Mouse (Mus musculus) spleen, postnatal 14 days (tissue): Measurements from ENCODE around the gene Nup107.

Experiments
- DNase-seq, 2 experiments: peaks; one replicate each; pipeline ENCODE4 v3.0.0; 2021 to 2022; ENCODE audit warnings: low spot score in 2 of 2

Nup107 gene

GRCm38 (mm10) chr10:117792141-117793091, at the start of gene Nup107:
Gene Nup107, minus strand, starts transcription at chr10:117792705.
- peak; percentile 100 for DNase-seq

DNA sequence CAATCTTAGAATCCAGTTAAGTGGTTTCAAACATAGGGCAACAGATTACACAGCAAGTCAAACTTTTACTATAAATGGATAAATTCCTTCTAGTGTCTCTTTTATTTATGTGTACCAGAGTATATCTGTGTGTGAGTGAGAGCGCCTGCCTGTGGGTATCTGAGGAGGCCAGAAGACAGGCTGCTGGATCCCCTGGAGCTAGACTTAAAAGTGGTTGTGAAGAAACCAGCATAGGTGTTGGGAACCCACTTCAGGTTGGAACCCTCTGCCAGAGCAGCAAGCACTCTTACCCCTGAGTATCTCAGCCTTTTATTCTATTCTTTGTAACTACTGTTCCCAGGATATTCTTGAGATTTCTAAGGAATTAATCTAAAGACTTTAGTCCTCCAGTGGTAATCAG, 49.3 kb upstream of the Nup107 start:
- no peak for DNase-seq

DNA sequence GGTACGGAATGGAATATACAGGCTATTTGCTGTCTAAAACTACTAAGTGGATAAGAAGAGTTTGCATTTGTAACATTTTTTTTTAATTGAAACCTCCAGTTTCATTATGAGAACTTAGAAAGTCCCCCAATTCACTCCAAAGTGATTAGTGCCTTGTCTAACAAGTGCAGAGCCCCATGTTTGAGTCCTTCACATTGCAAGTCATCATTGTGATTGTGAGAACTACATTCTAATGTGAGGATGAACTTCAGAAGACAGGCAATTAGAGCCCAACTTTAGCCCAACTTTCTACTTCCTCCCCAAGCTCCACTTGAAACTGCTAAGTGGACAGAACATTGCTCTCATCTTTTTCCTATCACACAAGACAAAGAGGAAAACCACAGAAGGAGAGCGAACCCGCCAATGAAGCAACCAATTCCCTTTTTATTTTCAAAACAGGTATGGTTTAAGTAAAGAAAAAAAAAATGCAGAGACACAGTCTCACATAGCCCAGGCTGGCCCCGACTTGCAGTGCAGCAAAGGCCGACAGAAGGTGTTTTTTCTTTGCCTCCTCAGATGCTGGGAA, 48.0 kb upstream of the Nup107 start:
- no peak for DNase-seq

DNA sequence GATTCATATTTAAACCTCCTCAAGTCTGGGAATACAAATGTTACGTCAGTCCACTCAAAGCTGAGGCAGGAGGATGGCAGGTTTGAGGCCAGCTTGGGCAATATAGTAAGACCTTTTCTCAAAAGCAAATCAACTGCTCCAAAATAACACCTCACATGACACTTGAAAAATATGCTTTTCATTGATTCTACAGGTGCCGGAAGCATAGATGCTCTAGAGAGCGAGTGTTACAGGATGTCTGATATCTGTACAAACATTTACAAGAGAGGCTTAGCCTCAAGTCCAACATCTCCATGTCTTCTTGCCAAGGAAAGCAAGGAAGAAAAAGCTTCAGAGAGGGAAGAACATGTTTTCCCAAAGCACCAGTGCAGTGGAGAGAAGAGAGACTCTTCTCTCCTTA, 47.2 kb upstream of the Nup107 start:
- DNase-seq: no peak

GRCm38 (mm10) chr10:117838924-117839323, 46.4 kb upstream of the Nup107 start:
- DNase-seq: no peak

DNA sequence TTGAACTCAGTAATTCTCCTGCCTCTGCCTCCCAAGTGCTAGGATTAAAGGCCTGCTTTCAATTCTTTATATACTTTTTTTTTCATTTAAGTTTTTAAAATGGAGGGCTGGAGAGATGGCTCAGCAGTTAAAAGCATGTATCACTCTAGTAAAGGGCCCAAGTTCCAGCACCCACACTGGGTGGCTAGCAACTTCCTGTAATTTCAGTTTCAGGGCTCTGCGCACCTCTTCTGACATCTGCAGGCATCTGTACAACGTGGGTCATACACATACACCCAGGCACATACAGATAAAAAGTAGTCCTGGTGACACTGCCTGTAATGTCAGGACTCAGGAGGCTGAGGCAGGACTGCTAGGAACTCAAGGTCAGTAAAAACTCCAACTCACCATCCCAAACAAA, 43.8 kb upstream of the Nup107 start:
- DNase-seq: no peak

- DNase-seq: no peak
Observed at GRCm38 (mm10) chr10:117835453-117835852, 42.9 kb upstream of the Nup107 start.

DNA sequence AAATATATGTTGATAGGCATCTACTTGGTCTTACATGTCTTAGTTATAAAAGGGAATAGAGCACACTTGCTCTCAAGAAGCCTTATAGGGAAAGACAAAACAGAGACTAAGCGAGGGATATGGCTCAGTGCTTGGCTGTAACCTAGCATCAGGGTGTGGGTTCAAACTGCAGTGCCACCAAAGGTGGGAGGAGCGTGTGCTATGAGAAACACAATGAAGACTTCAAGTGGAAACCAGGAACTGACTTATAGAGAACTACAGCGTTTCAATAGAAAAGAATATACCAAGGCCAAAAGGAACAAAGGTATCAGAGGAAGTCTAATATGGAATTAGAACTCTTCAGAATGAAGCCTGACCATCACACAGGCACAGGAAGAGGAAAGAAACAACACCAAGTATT, 38.3 kb upstream of the Nup107 start:
- no peak for DNase-seq

GRCm38 (mm10) chr10:117829472-117830155, 37.1 kb upstream of the Nup107 start:
- DNase-seq: no peak

GRCm38 (mm10) chr10:117829022-117829421, 36.5 kb upstream of the Nup107 start:
- DNase-seq: no peak

DNA sequence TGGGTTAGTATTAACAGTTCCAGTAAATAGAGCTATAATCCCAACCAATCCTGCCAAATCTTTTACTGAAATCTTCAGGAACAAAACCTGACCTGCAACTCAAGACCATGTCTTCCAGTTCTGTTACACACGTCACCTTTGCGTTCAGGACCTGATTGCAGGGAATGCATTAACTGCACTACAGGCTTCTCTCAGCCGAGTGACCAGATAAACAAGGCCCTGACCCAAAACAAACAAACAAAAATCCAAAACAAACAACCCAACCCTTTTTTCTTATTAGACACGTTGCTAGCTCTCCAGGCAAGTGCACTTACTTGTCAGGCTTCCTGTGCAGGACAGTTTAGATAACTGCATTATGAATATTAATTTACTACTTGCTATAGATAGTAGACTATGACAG, 36.0 kb upstream of the Nup107 start:
- DNase-seq: no peak

- no peak for DNase-seq
Observed at GRCm38 (mm10) chr10:117824647-117825046, 32.1 kb upstream of the Nup107 start.

- DNase-seq: no peak
Observed at GRCm38 (mm10) chr10:117824139-117824538, 31.6 kb upstream of the Nup107 start.

DNA sequence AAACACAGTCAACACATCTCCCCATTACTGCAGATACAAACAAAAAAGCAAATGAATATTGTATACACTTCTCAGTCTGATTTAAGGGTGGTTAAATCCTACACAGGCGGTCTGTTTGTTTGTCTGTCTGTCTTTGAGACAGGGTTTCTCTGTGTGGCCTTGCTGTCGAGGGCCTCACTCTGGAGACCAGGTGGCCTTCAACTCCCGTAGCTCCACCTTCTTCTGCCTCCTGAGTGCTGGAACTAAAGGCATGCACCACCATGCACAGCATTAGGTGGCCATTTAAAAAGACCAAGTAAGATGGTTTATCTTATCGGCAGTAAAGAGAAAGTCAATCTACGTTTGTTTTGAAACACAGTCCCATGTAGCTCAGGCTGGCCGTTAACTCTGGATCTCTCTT, 30.8 kb upstream of the Nup107 start:
- DNase-seq: no peak

GRCm38 (mm10) chr10:117818600-117818999, 26.1 kb upstream of the Nup107 start:
- DNase-seq: no peak

- DNase-seq: no peak
Observed at GRCm38 (mm10) chr10:117816721-117817120, 24.2 kb upstream of the Nup107 start.

- DNase-seq: no peak
Observed at GRCm38 (mm10) chr10:117812501-117812900, 20.0 kb upstream of the Nup107 start.

- no peak for DNase-seq
Observed at GRCm38 (mm10) chr10:117811555-117811954, 19.1 kb upstream of the Nup107 start.

- no peak for DNase-seq
Observed at GRCm38 (mm10) chr10:117810506-117810905, 18.0 kb upstream of the Nup107 start.

- DNase-seq: peak in 1 of 2 experiments; percentile 20
Observed at GRCm38 (mm10) chr10:117808068-117808467, 15.6 kb upstream of the Nup107 start.

GRCm38 (mm10) chr10:117805919-117806318, 13.4 kb upstream of the Nup107 start:
- DNase-seq: no peak
